Mouse (Mus musculus) MEL (cell line): Measurements from ENCODE around the gene Cd72. TPM values are rescaled to one million over a fixed set of nuclear protein-coding genes. Genes with fewer than 3 reads are reported as not detected.

Source experiments
- DNase-seq: peaks from one replicate; pipeline ENCODE4 v3.0.0; 2011; ENCODE audit warnings: low read depth, low spot score
- H3K27ac ChIP-seq: 2 replicates; pipeline ENCODE4 v1.5.1; 2012; ENCODE audit warnings: low read depth, mild to moderate bottlenecking, control low read depth, low read length, moderate library complexity; ENCODE audit not compliant: control insufficient read depth
- H3K27me3 ChIP-seq, 2 experiments: fragments of 150-350 bp in 1 of 2; sonication (generic) in 1 of 2; 2 replicates each; pipeline ENCODE4 v1.6.1; 2012; ENCODE audit warnings: low read length in 2 of 2, mild to moderate bottlenecking in 2 of 2, improper control_type of control experiment in 1 of 2, moderate library complexity in 1 of 2; ENCODE audit not compliant: insufficient read depth in 2 of 2, control insufficient read depth in 1 of 2
- H3K36me3 ChIP-seq, 2 experiments: 2 replicates each; pipeline ENCODE4 v1.6.1; 2012 to 2014; ENCODE audit warnings: low read length in 2 of 2, improper control_type of control experiment in 1 of 2, inconsistent platforms in 1 of 2, mild to moderate bottlenecking in 1 of 2; ENCODE audit not compliant: insufficient read depth in 2 of 2, control insufficient read depth in 1 of 2
- H3K4me1 ChIP-seq, 2 experiments: fragments of 150-350 bp in 1 of 2; sonication (generic) in 1 of 2; 2 replicates each; pipeline ENCODE4 v1.6.1; 2012; ENCODE audit warnings: low read length in 2 of 2, improper control_type of control experiment in 1 of 2, mild to moderate bottlenecking in 1 of 2; ENCODE audit not compliant: insufficient read depth in 2 of 2, control insufficient read depth in 1 of 2
- H3K4me3 ChIP-seq, 2 experiments: fragments of 150-350 bp in 1 of 2; sonication (generic) in 1 of 2; 2 replicates each; pipeline ENCODE4 v1.5.1; 2012; ENCODE audit warnings: low read depth in 2 of 2, low read length in 2 of 2, mild to moderate bottlenecking in 2 of 2, moderate library complexity in 2 of 2, control low read depth in 1 of 2, improper control_type of control experiment in 1 of 2; ENCODE audit not compliant: control insufficient read depth in 1 of 2, insufficient read depth in 1 of 2
- H3K79me2 ChIP-seq: 2 replicates; pipeline ENCODE4 v1.6.1; 2012; ENCODE audit warnings: mild to moderate bottlenecking, low read length, moderate library complexity; ENCODE audit not compliant: control insufficient read depth, poor library complexity, insufficient read depth
- H3K9ac ChIP-seq: 2 replicates; pipeline ENCODE4 v1.6.1; 2012; ENCODE audit warnings: low read depth, mild to moderate bottlenecking, control low read depth, low read length, moderate library complexity; ENCODE audit not compliant: control insufficient read depth, poor library complexity, severe bottlenecking
- H3K9me3 ChIP-seq: fragments of 150-350 bp; sonication (generic); replicated peaks from 2 replicates; pipeline ENCODE4 v1.6.1; 2012; ENCODE audit warnings: mild to moderate bottlenecking, low read length, improper control_type of control experiment, moderate library complexity; ENCODE audit not compliant: insufficient read depth
- CHD1 ChIP-seq: IDR thresholded peaks from 2 replicates; pipeline ENCODE4 v1.6.1; 2012; ENCODE audit warnings: low read depth, mild to moderate bottlenecking, inconsistent platforms, low read length, improper control_type of control experiment
- CTCF ChIP-seq, 3 experiments: IDR thresholded peaks in 2 of 3; conservative IDR thresholded peaks in 1 of 3; 2 replicates each; pipeline ENCODE4 v1.5.1; 2011 to 2012; ENCODE audit warnings: low read length in 3 of 3, low read depth in 2 of 3, mild to moderate bottlenecking in 2 of 3, improper control_type of control experiment in 1 of 3, inconsistent platforms in 1 of 3, mixed read lengths in 1 of 3, moderate library complexity in 1 of 3; ENCODE audit not compliant: control insufficient read depth in 1 of 3, insufficient read depth in 1 of 3, poor library complexity in 1 of 3, severe bottlenecking in 1 of 3
- E2F4 ChIP-seq: IDR thresholded peaks from 2 replicates; pipeline ENCODE4 v1.6.1; 2011; ENCODE audit warnings: low read depth, low read length, improper control_type of control experiment, borderline replicate concordance
- ELF1 ChIP-seq: IDR thresholded peaks from 2 replicates; pipeline ENCODE4 v1.6.1; 2014; ENCODE audit warnings: low read depth, mild to moderate bottlenecking, inconsistent platforms, low read length, improper control_type of control experiment, moderate library complexity
- EP300 ChIP-seq, 2 experiments: IDR thresholded peaks; 2 replicates each; pipeline ENCODE4 v1.6.1; 2011; ENCODE audit warnings: improper control_type of control experiment in 2 of 2, low read length in 2 of 2, low read depth in 1 of 2, mild to moderate bottlenecking in 1 of 2
- GATA1 ChIP-seq: IDR thresholded peaks from 2 replicates; pipeline ENCODE4 v1.6.1; 2011; ENCODE audit warnings: low read depth, low read length, improper control_type of control experiment
- HCFC1 ChIP-seq: IDR thresholded peaks from 2 replicates; pipeline ENCODE4 v1.6.1; 2012; ENCODE audit warnings: low read depth, mild to moderate bottlenecking, inconsistent platforms, low read length, improper control_type of control experiment, moderate library complexity
- JUND ChIP-seq: IDR thresholded peaks from 2 replicates; pipeline ENCODE4 v1.6.1; 2011; ENCODE audit warnings: low read depth, mild to moderate bottlenecking, improper control_type of control experiment, low read length
- MAFK ChIP-seq: IDR thresholded peaks from 2 replicates; pipeline ENCODE4 v1.6.1; 2011; ENCODE audit warnings: low read depth, mild to moderate bottlenecking, low read length, improper control_type of control experiment, borderline replicate concordance
- MAX ChIP-seq: IDR thresholded peaks from 2 replicates; pipeline ENCODE4 v1.6.1; 2011; ENCODE audit warnings: low read length, improper control_type of control experiment
- MAZ ChIP-seq: IDR thresholded peaks from 2 replicates; pipeline ENCODE4 v1.6.1; 2012; ENCODE audit warnings: low read depth, mild to moderate bottlenecking, inconsistent platforms, low read length, improper control_type of control experiment
- MEF2A ChIP-seq: IDR thresholded peaks from 2 replicates; pipeline ENCODE4 v1.6.1; 2014; ENCODE audit warnings: low read depth, mild to moderate bottlenecking, inconsistent platforms, low read length, improper control_type of control experiment; ENCODE audit not compliant: poor library complexity, insufficient replicate concordance, severe bottlenecking; ENCODE audit errors: extremely low read depth
- MXI1 ChIP-seq: IDR thresholded peaks from 2 replicates; pipeline ENCODE4 v1.6.1; 2011; ENCODE audit warnings: mild to moderate bottlenecking, low read depth, low read length, improper control_type of control experiment
- MYC ChIP-seq: IDR thresholded peaks from 2 replicates; pipeline ENCODE4 v1.6.1; 2011; ENCODE audit warnings: low read depth, mild to moderate bottlenecking, low read length, improper control_type of control experiment, moderate library complexity
- NELFE ChIP-seq: IDR thresholded peaks from 2 replicates; pipeline ENCODE4 v1.6.1; 2011; ENCODE audit warnings: low read depth, low read length, improper control_type of control experiment
- NRF1 ChIP-seq: IDR thresholded peaks from 2 replicates; pipeline ENCODE4 v1.6.1; 2014; ENCODE audit warnings: low read depth, mild to moderate bottlenecking, inconsistent platforms, low read length, improper control_type of control experiment, moderate library complexity; ENCODE audit not compliant: poor library complexity, insufficient read depth, severe bottlenecking
- POLR2A ChIP-seq, 2 experiments: IDR thresholded peaks; 2 replicates each; pipeline ENCODE4 v1.6.1; 2011 to 2012; ENCODE audit warnings: low read length in 2 of 2, mild to moderate bottlenecking in 2 of 2, control low read depth in 1 of 2, improper control_type of control experiment in 1 of 2, low read depth in 1 of 2, moderate library complexity in 1 of 2; ENCODE audit not compliant: control insufficient read depth in 1 of 2, insufficient read depth in 1 of 2, poor library complexity in 1 of 2
- POLR2AphosphoS2 ChIP-seq: IDR thresholded peaks from 2 replicates; pipeline ENCODE4 v1.6.1; 2011; ENCODE audit warnings: low read length, improper control_type of control experiment
- RCOR1 ChIP-seq: IDR thresholded peaks from 2 replicates; pipeline ENCODE4 v1.6.1; 2012; ENCODE audit warnings: low read depth, mild to moderate bottlenecking, inconsistent platforms, low read length, improper control_type of control experiment
- SIN3A ChIP-seq: IDR thresholded peaks from 2 replicates; pipeline ENCODE4 v1.6.1; 2012; ENCODE audit warnings: low read length, improper control_type of control experiment, inconsistent platforms
- SMC3 ChIP-seq: IDR thresholded peaks from 2 replicates; pipeline ENCODE4 v1.6.1; 2011; ENCODE audit warnings: low read depth, low read length, improper control_type of control experiment
- TBP ChIP-seq: IDR thresholded peaks from 2 replicates; pipeline ENCODE4 v1.8.0; 2011; ENCODE audit warnings: low read depth, low read length, improper control_type of control experiment
- TCF12 ChIP-seq: IDR thresholded peaks from 2 replicates; pipeline ENCODE4 v1.6.1; 2014; ENCODE audit warnings: low read depth, mild to moderate bottlenecking, inconsistent platforms, low read length, improper control_type of control experiment, moderate library complexity
- UBTF ChIP-seq: IDR thresholded peaks from 2 replicates; pipeline ENCODE4 v1.6.1; 2012; ENCODE audit warnings: low read depth, mild to moderate bottlenecking, inconsistent platforms, low read length, improper control_type of control experiment, moderate library complexity, borderline replicate concordance; ENCODE audit not compliant: insufficient read depth
- USF1 ChIP-seq: IDR thresholded peaks from 2 replicates; pipeline ENCODE4 v1.6.1; 2014; ENCODE audit warnings: low read depth, mild to moderate bottlenecking, inconsistent platforms, low read length, improper control_type of control experiment, moderate library complexity
- ZMIZ1 ChIP-seq: IDR thresholded peaks from 2 replicates; pipeline ENCODE4 v1.6.1; 2012; ENCODE audit warnings: low read depth, mild to moderate bottlenecking, inconsistent platforms, low read length, improper control_type of control experiment, moderate library complexity
- ZNF384 ChIP-seq: IDR thresholded peaks from 2 replicates; pipeline ENCODE4 v1.6.1; 2012; ENCODE audit warnings: low read depth, mild to moderate bottlenecking, inconsistent platforms, low read length, improper control_type of control experiment
- polyA plus RNA-seq, 2 experiments: library from polyadenylated mRNA; stranded (reverse) in 1 of 2; unstranded in 1 of 2; fragments of >175 nt in 1 of 2; fragments of >200 nt in 1 of 2; gene quantifications; 2 replicates each; pipeline versions ENCODE4 v1.2.1 to v1.2.4; 2012; ENCODE audit warnings: low replicate concordance in 2 of 2, low read depth in 1 of 2; ENCODE audit not compliant: insufficient read length in 2 of 2, insufficient read depth in 1 of 2, missing spikeins in 1 of 2
- total RNA-seq: library from RNA; depleted of rRNA; stranded (reverse); fragments of 300-350 nt; gene quantifications from 2 replicates; pipeline ENCODE4 v1.2.3, GENCODE M21; 2012

Gene Cd72
- total and polyA plus RNA-seq, 3 experiments: 1.3 to 2.4 TPM; not detected in 1

DNA sequence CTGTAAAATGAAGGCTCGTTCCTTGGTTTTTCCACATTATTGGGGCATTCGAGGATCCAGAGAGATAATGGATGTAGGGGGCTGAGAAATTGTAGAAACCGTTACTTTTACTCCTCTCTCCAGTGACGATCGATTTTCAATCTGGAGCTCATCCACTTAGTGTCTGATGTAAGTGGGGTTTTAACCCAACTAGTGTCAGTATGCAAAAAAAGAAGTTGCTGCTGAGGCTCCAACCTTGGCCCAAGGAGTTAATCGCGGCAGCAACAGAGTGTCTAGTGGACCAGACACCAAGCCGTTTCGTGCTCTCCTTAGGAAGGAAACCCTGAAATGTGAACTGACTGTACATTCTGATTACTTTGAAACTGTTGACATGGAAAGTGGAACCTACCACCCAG is 39.4 kb upstream of the Cd72 start:
- H3K9me3 ChIP-seq: no peaks in the 10 kb centered on the region
- H3K27ac ChIP-seq: peak overlapping the region; percentile 30
- DNase-seq: no peak
- no peaks in the 10 kb centered on the region for H3K27me3 ChIP-seq
- H3K79me2 ChIP-seq: peaks cover 7% of the 10 kb centered on the region
- H3K4me1 ChIP-seq: peaks cover 2 to 25% of the 10 kb centered on the region in 2 experiments; a peak in 3 of 4 replicates
- TF ChIP-seq MEF2A (no peak), ZMIZ1 (no peak), MYC (0 out of 2 replicates have a peak, but pooled peaks have one; percentile 35), NELFE (no peak), POLR2AphosphoS2 (no peak), TCF12 (0 out of 2 replicates have a peak, but pooled peaks have one; percentile 6), MAX (peak; percentile 24; the same call in 1 of the 2 replicates), GATA1 (no peak), JUND (no peak), E2F4 (no peak), TBP (peak; percentile 49; the same call in 1 of the 2 replicates), MXI1 (peak; percentile 32), HCFC1 (no peak; the same call in 1 of the 2 replicates), POLR2A (IDR thresholded peaks at IDR 0.05; ENCODE audit: control insufficient read depth in 1 of 2, insufficient read depth in 1 of 2, low read depth in 1 of 2, low read length in 2 of 2, poor library complexity in 1 of 2) (no peak), CHD1 (peak; percentile 36; the same call in 1 of the 2 replicates), CTCF (IDR thresholded peaks at IDR 0.05 in 2 of 3, conservative IDR thresholded peaks at IDR 0.05 in 1 of 3; ENCODE audit: control insufficient read depth in 1 of 3, insufficient read depth in 1 of 3, low read depth in 2 of 3, low read length in 3 of 3, poor library complexity in 1 of 3, severe bottlenecking in 1 of 3) (no peak), EP300 (IDR thresholded peaks at IDR 0.05; ENCODE audit: low read depth in 1 of 2, low read length in 2 of 2) (peak in 1 of 2 experiments; percentile 53; a peak in 2 of 4 replicates), ZNF384 (0 out of 2 replicates have a peak, but pooled peaks have one; percentile 20), SIN3A (no peak)
- peak overlapping the region; percentile 64 to 89 for H3K4me3 ChIP-seq
- H3K9ac ChIP-seq: peak overlapping the region; percentile 90
- H3K36me3 ChIP-seq: no peaks in the 10 kb centered on the region; a peak in 1 of 4 replicates

DNA sequence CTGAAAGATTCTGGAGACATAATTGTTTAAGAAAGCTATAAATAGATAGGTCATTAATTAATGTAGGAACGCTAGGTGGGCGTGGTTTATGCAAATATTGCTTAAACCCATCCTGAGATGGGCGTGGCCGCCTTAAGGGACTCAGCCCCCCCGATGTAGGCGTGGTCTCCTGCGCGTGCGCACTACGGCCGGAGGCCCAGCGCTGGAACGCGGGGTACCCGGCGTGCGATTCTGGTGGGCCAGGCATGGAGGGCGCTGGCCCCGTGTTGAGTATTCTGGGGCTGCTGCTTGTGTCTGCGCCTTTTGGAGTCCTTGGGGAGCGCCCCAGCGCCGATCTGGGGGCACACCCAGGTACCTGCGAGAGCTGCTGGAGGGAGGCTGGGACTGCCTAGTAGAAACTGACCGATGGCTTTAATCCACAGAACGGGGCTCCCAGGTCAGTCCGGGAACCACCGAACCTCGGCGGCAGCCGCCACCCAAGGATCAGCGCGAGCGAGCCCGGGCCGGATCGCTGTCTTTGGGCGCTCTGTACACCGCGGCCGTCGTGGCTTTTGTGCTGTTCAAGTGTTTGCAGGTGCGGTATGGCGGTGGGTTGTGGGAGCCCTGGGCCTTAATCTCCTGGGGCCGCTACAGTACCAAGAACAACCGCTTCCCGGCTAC is 38.9 kb upstream of the Cd72 start:
- Histone ChIP-seq H3K27me3 (no peaks in the 10 kb centered on the region), H3K79me2 (peaks cover 5% of the 10 kb centered on the region; the same call in 1 of the 2 replicates), H3K4me3 (peak overlapping the region; percentile 64 to 89), H3K36me3 (no peaks in the 10 kb centered on the region; a peak in 1 of 4 replicates), H3K27ac (peak overlapping the region; percentile 30), H3K4me1 (peaks cover 2 to 25% of the 10 kb centered on the region in 2 experiments; a peak in 3 of 4 replicates), H3K9me3 (no peaks in the 10 kb centered on the region), H3K9ac (peak overlapping the region; percentile 90)
- peak; percentile 95 for DNase-seq
- TF ChIP-seq MXI1 (peak; percentile 50), CTCF (IDR thresholded peaks at IDR 0.05 in 2 of 3, conservative IDR thresholded peaks at IDR 0.05 in 1 of 3; ENCODE audit: control insufficient read depth in 1 of 3, insufficient read depth in 1 of 3, low read depth in 2 of 3, low read length in 3 of 3, poor library complexity in 1 of 3, severe bottlenecking in 1 of 3) (peak in 2 of 3 experiments; percentile 6 to 17; a peak in 2 of 6 replicates), MAX (no peak; the same call in 1 of the 2 replicates), TCF12 (peak; percentile 55; the same call in 1 of the 2 replicates), SIN3A (peak; percentile 31; the same call in 1 of the 2 replicates), ZNF384 (no peak), SMC3 (no peak), NELFE (peak; percentile 92), NRF1 (peak; percentile 91), RCOR1 (no peak), E2F4 (no peak), ELF1 (no peak; the same call in 1 of the 2 replicates), ZMIZ1 (0 out of 2 replicates have a peak, but pooled peaks have one; percentile 5), TBP (no peak), POLR2AphosphoS2 (peak; percentile 91), UBTF (no peak), MAZ (peak; percentile 74), USF1 (peak; percentile 45; the same call in 1 of the 2 replicates), MAFK (no peak), GATA1 (no peak)
